Mouse (Mus musculus): Measurements from ENCODE around the gene Ctrc.

Ctrc gene

DNA sequence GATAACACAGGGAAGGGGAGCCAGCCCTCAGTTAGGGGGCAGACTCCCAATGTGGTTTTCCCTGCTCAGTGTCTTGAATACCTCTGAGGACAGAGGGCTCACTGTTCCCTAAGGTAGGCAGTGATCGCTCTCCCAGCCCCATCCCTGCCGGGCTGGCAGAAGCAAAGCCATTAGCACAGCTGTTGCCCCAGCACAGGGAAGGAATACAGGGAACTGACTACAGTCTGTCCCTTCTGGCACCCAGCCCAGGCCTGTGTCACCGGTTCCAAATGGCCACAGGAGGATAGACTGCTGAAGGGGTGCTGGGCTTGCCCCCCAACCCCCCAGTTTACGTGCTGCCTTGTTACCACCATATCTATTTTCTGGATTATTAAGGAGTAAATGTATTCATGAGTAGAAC is 21.3 kb upstream of the Ctrc start:
- no peak for DNase-seq (ENCODE audit: low read depth)

DNA sequence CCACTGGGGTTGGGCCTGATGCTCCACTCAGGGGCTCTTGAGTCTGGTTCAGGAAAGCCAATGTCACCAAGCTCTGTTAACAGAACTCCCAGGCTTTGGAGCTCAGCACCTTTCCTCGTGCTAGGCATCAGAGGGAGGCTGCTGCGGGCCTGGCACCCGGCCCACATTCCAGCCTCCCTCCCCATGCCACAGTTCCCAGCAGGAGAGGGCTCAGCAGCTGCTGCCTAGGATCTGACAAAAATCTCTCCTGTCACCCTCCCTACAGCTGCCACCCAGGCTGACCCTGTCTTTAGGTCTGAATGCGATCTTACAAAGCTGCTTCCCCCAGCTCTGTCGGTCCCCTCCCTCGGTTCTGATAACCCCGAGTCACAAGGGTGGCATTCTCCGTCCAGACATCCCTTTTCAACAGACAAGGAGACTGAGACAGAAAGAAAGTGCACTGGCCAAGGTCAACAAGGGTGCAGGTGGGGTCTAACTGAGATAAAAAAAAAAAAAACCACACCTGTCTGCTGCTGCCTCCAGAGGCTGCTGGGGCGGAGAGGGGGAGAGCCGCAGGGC is 20.9 kb upstream of the Ctrc start:
- DNase-seq (ENCODE audit: low read depth) = no peak

DNA sequence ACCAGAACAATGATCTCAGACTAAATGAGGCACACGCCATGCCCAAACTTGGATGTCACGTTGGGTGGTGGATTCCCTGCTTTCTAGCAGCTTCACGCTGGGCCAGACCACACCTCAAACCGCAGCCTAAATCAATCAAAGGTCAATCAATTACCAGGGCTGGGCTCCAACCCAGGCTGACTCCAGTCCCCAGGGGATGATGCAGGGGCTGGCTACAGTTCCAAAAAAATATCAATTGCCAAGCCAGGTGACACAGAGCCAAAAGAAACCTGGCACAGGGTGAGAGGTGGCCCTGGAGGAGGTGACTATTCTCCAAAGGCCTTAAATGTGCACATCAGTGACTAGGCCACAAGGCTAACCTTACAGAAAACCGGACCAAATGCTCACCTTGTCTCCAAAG is 19.4 kb upstream of the Ctrc start:
- DNase-seq (ENCODE audit: low read depth) = no peak

DNA sequence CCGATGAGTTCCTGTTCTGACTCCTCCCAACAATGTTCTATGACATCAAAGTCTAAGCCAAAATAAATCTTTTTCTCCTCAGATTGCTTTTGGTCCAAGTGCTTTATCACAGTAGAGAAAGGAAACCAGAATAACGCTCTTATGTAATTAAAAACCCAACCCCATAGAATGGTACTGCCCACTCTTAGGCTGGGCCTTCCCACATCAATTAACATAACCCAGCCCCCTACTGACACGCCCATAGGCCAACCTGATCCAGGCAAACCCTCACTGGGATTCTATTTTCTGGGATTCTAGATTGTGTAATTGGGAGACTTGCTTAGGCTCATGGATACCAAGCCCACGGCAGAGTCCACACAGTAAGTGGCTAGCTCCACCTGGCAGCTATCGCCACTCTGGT is 18.8 kb upstream of the Ctrc start:
- no peak for DNase-seq (ENCODE audit: low read depth)

DNA sequence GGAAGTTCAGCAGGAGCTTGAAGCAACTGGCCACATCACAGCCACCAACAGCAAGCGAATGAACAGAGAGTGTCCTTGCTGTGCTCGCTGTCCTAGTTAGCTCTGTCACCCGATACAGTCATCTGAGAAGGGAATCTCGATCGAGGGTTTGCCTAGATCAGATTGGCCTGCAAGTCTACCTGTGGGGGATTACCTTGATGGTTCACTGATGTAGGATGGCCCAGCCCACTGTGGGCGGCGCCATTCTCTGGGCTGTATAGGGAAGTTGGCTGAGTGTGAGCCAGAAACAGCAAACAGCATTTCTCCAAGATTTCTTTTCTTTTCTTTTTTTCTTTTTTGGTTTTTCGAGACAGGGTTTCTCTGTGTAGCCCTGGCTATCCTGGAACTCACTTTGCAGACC is 18.3 kb upstream of the Ctrc start:
- DNase-seq (ENCODE audit: low read depth) = no peak

DNA sequence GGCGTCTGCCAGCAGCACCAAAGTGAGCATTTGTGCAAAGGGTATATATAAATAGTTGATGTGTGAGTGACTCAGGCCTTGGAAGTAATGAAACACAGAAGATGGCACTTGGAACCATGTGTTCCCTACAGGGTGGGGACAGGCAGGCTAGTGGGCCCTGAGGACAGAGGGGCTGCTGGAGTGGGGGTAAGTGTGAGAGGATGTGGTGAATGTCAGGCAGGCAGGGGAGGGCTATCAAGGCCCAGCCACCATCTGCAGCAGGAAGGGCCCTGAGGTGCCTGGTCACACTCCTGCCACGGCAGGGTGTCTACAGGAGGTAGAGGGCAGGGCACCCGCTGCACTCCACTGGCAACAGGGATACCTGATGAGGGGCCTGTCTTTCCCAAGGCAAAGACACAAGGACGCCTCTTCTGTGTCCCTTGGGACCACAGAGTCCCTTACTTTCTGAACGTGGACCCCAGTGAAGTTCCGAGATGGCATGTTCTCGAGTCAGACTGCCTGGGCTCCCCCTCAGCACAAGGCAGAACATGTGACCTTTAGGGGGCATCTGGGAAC is 17.6 kb upstream of the Ctrc start:
- peak; percentile 32 for DNase-seq (ENCODE audit: low read depth)

DNA sequence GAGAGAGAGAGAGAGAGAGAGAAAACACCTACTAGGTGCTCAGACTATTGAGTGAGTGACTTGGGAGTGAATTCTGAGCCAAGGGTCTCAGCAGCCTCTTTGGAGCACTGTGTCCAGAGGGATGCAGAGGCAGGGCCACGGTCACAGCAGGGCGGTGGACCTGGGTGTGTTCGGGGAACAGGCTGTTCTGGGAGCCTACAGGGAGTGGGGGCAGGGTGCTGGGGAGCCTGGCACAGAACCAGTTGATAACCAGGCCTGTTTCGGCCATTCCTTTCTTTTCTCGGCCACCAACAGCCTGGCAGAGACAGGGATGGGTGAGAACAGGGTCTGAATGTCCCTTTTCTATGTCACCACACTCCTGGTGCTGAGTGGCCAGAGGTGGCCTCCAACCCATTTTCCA is 16.7 kb upstream of the Ctrc start:
- DNase-seq (ENCODE audit: low read depth) = no peak

DNA sequence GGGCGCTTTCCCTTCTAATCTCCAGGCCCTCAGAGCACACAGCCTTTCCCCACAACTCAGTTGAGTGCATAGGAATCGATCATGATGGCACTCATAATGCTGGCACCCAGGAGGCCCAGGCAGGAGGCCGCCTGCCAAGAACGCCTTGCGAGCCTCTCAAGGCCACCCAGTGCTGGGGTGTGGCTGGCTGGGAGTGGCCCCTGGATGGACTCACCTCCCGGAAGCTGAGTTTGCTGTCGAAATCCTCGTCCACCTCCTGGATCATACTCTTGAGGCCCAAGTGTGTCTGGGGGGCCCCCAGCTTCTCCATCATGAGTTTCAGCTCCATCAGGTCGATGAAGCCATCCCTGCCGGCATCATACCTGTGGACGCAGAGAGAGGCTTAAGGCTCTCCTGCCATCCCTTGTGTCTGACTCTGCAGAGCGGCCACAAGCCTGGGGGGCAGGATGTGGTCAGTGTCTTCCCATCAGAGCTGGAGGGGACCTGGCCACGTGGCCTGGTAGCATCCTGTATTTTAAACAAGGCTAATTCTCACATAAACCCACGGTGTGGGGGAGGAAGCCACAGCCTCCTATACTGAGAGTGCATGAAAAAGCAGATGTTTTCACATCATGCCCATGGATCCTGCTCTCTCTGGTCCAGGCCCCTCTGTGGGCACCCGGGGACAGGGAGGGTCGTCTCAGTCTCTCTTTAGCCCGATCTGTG is 15.6 kb upstream of the Ctrc start:
- peak; percentile 72 for DNase-seq (ENCODE audit: low read depth)

DNA sequence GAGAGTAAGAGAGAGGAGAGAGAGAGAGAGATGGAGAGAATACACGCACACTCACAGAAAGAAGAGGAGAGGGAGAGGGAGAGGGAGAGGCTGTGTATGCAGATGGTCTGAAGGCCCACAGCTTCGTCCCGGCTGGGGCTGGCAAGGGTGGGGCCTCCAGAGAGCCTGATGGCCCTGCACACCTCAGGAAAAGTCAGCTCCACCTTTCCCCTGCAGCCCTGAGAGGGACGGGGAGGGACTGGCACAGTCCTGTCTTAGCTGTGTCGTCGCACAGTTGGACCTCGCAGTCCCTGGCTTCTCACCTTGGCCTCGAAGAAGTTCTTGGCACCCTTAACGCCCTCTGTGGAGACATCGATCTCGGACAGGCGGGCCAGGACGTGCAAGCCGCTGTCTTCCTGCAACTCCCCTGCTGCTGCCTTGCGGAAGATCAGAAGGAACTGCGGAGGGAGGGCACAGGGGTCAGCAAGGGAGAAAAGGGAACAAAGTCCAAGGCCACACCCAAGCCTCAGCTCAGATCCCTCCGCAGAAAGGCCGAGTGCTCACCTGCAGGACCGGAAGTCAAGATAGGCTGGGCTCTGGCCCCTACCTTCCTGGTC is 14.2 kb upstream of the Ctrc start:
- no peak for DNase-seq (ENCODE audit: low read depth)

DNA sequence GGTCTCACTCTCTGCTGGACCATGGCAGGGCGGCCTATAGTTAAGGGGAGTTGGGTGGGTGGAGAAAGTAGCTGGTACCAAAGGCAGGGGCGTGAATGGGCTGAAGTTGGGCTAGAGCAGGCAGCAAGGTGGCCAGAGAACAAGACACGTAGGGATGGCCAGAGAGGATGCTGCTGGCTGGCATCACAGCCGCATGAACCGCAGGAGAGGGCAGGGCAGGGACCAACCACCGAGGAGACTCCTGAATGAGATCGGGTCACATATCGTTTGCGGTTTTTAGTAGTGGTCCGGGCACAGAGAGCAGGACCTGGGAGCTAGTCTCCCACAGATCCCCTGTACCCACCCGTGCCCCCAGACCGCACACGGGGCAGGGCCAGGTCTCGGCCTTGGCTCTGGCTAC is 13.2 kb upstream of the Ctrc start:
- DNase-seq (ENCODE audit: low read depth) = no peak

DNA sequence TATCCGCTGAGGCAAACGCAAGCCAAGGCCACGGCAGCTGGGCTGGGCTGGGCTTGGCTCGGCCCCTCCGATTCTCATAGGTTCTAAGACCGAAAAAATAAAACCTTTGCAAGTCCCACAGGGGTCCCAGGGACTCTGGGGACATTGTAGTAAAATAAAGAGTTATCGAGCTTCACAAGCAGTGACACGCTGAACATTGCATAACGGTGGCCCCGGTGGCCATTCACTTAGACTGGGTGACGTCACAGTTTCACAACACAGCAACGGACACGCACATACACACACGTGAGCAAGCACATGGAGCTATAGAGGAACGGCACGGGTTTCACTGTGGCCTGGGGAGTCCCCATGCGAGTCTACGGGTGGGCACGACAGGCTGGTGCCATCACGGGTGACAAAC is 12.3 kb upstream of the Ctrc start:
- peak; percentile 47 for DNase-seq (ENCODE audit: low read depth)

DNA sequence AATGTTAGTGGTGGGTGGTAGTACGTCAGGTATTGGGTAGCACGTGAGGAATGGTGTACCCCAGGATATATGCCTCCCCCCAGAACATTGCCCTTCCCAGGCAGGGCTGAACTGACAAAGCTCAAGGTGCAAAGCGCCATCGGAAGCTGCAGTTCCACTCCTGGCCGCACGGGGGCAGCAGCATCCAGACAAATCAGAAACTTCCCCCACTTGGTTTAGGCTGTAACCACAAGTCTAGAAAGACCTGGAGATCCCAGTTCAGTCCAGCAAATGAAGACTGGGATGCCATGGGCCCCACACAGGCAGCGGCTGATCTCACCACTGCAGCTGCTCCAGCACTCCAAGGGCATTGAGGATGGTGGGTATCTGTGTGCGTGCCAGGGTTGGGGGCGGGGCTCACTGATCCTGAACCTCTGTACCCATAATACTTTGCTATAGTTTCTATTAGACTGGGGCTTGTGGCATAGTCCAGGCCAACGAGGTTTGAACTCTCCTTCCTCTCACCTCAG is 11.3 kb upstream of the Ctrc start:
- peak; percentile 74 for DNase-seq (ENCODE audit: low read depth)

DNA sequence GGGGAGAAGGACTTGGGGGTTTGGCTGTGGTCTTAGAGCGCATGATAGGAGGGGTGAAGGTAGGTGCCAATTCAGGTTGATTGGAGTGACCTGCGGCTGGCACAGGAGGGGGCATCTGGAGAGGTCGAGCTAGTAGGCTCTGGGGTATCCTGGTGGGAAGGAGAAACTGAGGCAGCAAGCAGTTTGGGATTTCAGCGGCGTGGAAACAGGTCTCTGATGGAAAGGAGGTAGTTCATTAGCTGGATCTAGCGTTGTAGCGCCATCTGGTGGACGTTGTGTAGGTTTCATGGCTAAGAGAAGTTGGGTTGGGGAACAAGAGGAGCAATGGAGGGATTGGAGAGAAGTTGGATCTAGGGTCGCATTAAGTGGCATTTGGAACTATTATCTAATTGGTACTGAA is 7.3 kb upstream of the Ctrc start:
- DNase-seq (ENCODE audit: low read depth) = peak; percentile 58

DNA sequence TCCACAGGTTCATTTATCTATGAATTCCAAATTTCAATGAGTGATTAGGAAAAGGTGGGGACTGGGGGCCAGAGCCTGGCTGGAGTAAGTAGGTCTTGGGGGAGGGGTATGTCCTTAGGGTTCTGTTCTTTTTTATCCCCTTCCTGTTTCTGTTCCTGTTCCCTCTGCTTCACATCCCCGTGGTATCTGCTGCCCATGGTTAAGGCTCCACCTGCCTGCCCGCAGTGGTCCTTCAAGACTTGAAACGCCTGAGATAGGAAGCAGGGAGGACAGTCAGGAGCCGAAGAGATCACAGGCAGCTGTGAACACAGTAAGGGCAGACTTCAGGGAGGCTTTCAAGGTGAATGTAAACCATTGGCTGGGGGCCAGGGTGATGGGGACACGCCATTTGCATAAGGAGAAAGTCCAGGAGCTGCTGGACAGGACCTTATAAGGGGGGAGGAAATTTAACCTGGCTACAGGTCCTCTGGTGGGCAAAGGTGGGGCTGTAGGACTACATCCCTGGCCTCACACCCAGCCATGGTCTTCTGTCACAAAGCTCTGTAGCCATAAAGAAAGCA is 11.5 kb downstream of the Ctrc start:
- DNase-seq (ENCODE audit: low read depth) = no peak

DNA sequence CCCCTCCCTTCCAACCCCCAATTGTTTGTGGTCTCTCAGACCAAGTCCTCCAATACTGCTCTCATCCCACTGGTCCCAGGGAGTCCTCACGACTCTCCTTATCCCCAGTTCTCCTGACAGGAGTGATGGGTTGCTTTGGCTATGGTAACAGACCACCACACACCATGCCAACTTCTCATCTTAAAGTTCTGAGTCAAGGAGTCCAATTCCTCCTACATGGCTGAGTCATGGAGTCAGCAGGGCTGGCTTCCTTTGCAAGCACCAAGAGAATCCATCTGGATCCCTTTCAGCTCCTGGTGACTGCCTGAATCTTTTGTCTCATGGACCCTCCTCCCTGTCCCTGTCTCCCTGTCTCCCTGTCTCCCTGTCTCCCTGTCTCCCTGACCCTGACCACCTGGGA is 12.2 kb downstream of the Ctrc start:
- no peak for DNase-seq (ENCODE audit: low read depth)

DNA sequence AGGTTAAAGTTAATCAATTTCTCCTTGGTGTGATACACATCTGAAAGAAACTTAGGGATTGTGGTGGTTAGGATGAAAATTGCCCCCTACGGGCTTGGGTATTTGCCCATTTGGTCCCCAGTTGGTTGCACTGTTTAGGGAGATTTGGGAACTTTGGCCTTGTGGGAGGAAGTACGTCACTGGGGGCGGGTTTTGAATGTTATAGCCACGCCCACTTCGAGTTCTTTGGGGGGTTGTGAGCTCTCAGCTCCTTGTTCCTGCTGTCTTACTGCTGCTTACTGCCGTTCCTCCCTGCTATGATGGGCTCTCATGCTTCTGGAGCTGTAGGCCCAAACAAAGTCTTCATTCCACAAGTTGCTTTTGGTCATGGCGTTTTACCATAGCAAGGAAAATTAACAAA is 14.8 kb downstream of the Ctrc start:
- no peak for DNase-seq (ENCODE audit: low read depth)

DNA sequence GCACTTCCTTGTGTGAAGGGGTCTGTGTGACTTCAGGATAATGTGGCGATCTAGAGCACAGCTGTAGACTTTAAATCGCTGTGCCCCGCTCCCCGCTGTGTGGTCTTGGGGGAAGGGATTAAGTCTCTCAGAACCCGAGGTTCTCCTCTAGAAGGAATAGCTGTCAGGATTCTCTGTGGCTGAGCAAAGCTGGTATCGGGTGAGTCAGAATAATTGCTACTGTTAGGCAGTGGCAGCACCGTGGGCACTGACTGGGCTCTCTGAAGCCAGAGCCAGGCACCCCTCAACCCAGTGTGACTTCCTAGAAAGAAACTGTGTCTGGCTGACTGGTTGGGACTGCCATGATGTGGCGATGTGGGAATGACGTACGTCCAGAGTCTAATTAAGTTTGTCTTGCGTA is 15.8 kb downstream of the Ctrc start:
- DNase-seq (ENCODE audit: low read depth) = no peak

DNA sequence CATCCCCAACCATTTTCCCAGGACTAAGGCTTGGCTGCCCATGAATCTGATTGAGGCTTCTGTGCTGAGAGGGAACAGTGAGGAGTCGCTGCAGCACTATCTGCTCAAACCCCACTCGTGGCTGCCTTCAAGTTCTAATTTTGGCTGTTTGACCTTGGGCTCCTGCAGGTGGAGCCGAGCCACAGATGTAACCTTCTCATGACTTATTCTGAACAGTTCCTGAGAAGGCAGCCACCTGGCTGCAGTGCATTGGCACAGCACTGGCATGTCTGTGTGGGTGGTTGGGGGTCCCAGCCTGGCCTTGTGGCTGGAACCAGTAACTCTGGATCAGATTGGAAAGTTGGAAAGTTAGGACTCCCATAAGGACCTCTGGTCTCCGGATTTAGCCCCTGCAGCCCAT is 18.0 kb downstream of the Ctrc start:
- DNase-seq (ENCODE audit: low read depth) = no peak

DNA sequence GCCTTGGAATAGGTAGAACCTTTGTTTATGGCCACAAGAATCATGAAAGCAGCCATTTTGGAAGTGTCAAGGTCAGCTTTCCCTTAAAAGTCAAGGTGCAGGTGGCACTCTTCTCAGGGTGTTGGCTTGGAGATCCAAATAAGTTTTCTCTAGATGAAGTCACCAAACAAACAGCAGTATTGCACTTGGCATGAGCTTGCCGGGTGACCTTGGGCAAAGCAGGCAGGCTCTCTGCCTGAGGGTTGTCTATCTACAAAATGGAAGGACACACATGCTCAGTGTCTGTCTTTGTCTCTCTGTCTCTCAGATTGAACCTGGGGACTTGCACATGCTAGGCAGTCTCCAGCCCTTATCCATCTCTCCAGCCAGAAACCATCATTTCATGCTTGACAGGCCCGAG is 18.8 kb downstream of the Ctrc start:
- no peak for DNase-seq (ENCODE audit: low read depth)

DNA sequence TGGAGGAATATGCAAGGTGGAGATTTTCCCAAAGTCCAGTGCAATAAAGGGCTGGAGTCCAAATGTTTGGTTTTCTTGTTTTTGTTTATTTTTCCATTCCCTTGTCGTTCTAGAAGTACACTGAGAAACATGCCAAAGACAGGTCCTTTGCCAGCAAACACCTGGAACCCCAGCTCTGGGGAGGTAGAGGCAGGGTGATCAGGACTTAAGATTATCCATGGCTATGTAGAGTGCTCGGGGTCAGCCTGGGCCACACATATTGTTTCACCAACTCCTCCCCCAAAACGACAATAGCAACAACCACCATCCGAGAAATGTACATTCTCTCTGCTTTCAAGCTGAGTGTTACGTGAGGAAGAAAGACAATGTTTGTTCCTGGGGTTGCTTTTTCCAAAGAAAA is 20.1 kb downstream of the Ctrc start, which contains the start of gene Cela2a:
Gene Cela2a (minus strand): TSS at position 101 of the 400 bp plus-strand sequence.
- no peak for DNase-seq (ENCODE audit: low read depth)

DNA sequence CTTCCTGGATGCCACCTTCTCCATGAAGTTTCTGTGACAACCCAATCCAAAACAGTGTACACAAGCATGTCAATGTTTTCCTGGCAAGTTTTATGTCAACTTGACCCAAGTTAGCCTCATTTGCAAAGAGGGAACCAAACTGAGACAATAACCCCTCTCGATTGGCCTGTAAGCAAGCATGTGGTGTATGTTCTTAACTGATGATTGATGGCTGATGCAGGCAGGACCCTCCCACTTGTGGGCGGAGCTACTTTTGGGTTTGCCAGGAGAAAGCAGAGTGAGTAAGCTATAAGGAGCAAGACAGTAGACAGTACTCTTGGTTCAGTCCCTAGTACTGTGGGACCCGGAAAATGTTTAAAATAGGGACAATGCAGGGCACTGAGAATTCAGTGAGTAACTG is 23.2 kb downstream of the Ctrc start:
- peak; percentile 45 for DNase-seq (ENCODE audit: low read depth)

DNA sequence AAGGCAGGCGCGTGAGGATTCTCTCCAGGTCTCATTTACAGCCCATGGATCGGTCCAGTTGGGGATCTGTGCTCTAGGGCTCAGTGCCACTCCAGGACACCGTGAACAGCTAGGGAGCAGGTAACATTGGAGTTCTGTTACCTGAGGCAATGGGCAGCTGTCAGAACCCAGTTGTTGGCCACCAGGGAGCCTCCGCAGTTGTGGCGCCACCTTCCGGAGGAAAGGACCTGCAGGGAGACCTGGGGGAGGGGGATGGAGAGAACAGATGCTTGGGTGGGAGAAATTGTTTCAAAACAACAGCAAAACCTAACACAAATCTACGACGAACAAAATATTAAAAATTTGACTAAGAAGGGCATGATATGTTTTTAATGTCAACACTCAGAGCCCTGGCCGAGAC is 24.1 kb downstream of the Ctrc start:
- DNase-seq (ENCODE audit: low read depth) = no peak

DNA sequence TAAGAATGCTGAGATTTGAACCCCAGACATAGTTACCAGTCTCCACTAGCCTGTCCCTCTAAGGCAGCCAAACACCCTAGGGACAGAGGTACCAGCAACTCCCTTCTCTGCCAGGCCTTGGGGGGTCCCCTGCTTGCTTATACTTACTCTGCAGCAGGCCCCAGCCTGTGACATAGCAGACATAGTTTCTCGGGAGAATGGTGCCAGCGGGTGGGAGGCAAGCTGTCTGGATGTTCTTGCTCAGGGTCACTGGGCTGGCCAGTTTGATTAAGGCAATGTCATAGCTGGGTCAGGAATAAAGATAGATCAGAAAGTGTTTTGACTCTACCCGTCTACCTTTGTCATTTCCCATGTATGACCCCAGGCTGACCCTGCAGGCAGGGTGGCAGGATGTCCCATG is 25.0 kb downstream of the Ctrc start:
- no peak for DNase-seq (ENCODE audit: low read depth)
